Mouse (Mus musculus): ENCODE results near the gene Mrps24. TPM values are rescaled to one million over a fixed set of nuclear protein-coding genes. Genes with fewer than 3 reads are reported as not detected.

Mrps24 gene
- polyA plus RNA-seq (2017; shearing (Covaris generic)) = 41.0 TPM

DNA sequence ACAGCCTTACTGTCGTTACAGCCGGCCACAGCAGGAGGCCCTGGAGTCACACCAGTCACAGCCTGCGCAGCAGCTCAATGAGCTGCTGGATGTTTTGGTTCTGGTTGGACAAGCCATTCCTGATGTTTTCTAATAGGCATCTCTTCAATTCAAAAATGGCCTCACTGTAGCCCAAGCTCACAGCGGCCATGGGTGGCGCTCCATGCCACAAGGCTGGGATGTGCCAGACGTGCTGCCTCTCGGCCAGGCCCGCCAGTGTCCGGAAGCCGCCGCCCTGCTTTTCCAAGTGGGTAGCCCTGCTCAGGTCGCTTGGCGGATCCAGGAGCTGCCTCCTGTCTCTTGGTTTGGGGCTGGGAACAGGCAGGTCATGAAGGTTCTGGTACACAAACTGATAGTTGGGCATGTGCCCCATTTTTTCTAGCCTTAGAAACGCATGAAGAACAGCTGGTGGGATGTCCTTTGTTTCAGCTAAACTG is at the start of gene Mrps24:
Gene Mrps24, minus strand, starts transcription at position 51 of the 476 bp plus-strand sequence.

DNA sequence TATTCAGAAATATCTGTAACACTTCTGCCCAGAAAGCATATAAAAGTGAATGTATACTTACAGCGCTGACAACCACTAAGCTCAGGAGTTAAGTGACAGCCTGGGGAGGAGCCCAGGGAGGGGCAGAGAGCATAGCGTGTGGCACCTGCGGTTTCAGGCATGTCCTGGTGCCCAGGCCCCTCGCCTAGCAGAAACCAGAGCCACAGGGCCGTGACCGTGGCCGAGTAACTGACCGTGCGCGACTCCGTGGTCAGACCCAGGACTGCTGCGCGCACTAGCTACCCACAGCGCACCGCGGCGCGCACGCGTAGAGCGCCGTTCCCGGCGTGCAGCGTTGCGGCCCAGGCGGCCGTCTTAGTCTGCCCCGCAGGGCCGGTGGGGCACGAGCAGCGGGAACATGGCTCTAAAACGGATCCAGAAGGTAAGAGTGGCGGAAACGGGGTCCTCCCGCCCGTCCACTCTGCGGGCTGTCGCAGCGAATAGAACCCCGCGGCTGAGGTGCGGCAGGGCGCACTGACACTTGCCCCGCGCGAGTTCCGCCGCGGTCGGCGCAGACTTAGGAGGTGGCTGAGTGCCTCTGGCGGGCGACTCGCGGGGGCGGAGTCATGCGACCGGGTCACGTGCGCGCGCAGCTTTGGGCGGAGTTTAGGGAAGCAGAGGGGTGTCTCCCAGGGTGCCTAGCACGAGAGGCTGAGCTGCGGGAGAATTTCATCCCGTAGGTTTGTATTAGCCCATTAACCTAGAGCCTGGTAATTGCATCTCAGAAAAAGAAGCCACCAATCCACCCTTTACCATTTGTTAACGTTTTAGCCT is 46.5 kb upstream of the Mrps24 start, which contains the start of gene Urgcp:
Gene Urgcp, minus strand, starts transcription at position 557 of the 813 bp plus-strand sequence.

Other genes with a start within 250 kb of the Mrps24 start
- 57.2 TPM for gene Xbp1, start 195.0 kb downstream of the Mrps24 start, polyA plus RNA-seq (2017; shearing (Covaris generic))
- gene Ccdc117, start 173.5 kb downstream of the Mrps24 start, polyA plus RNA-seq (2017; shearing (Covaris generic)) = 5.1 TPM
- gene Ankrd36, start 146.0 kb downstream of the Mrps24 start, polyA plus RNA-seq (2017; shearing (Covaris generic)) = 0.26 TPM
- 31.9 TPM for gene Urgcp, start 46.7 kb upstream of the Mrps24 start, polyA plus RNA-seq (2017; shearing (Covaris generic))
- 296 TPM for gene Dbnl, start 72.8 kb upstream of the Mrps24 start, polyA plus RNA-seq (2017; shearing (Covaris generic))
- 4.2 TPM for gene Pgam2, start 88.1 kb upstream of the Mrps24 start, polyA plus RNA-seq (2017; shearing (Covaris generic))
- gene Polm, start 122.3 kb upstream of the Mrps24 start, polyA plus RNA-seq (2017; shearing (Covaris generic)) = 39.0 TPM
- 0.78 TPM for gene Aebp1, start 146.3 kb upstream of the Mrps24 start, polyA plus RNA-seq (2017; shearing (Covaris generic))
- gene Pold2, start 162.6 kb upstream of the Mrps24 start, polyA plus RNA-seq (2017; shearing (Covaris generic)) = 67.9 TPM
- not detected for gene Myl7, start 183.1 kb upstream of the Mrps24 start, polyA plus RNA-seq (2017; shearing (Covaris generic))
- not detected for gene Gck, start 234.4 kb upstream of the Mrps24 start, polyA plus RNA-seq (2017; shearing (Covaris generic))
- 63.7 TPM for gene Ykt6, start 240.0 kb upstream of the Mrps24 start, polyA plus RNA-seq (2017; shearing (Covaris generic))

All from activated CD4-positive, CD25-positive, alpha-beta regulatory T cell, adult 9 weeks (primary cell).